Mouse (Mus musculus): ENCODE results near the gene Zfp93. TPM values are rescaled to one million over a fixed set of nuclear protein-coding genes. Genes with fewer than 3 reads are reported as not detected.
A peak's percentile ranks its signal among the peaks of the same experiment; 100 is the strongest.

Zfp93 gene
- total RNA-seq, 4 experiments from 2014 or later = 3.5 to 7.4 (median 4.0) TPM

GRCm38 (mm10) chr7:24291387-24292090 is 21.3 kb downstream of the Zfp93 start:
- DNase-seq (ENCODE audit: low spot score) = no peak

GRCm38 (mm10) chr7:24293061-24293851 is 23.0 kb downstream of the Zfp93 start:
- DNase-seq (ENCODE audit: low spot score) = no peak

- DNase-seq (ENCODE audit: low spot score) = no peak
Observed at GRCm38 (mm10) chr7:24294763-24295162, 24.5 kb downstream of the Zfp93 start.

GRCm38 (mm10) chr7:24295376-24295775 is 25.2 kb downstream of the Zfp93 start:
- no peak for DNase-seq (ENCODE audit: low spot score)

GRCm38 (mm10) chr7:24296386-24296785 is 26.2 kb downstream of the Zfp93 start:
- no peak for DNase-seq (ENCODE audit: low spot score)

GRCm38 (mm10) chr7:24297361-24298095 is 27.3 kb downstream of the Zfp93 start:
- DNase-seq (ENCODE audit: low spot score) = no peak

- DNase-seq (ENCODE audit: low spot score) = no peak
Observed at GRCm38 (mm10) chr7:24298635-24298972, 28.4 kb downstream of the Zfp93 start.

- peak; percentile 66 for DNase-seq (ENCODE audit: low spot score)
Observed at GRCm38 (mm10) chr7:24298973-24299708, 28.9 kb downstream of the Zfp93 start.

- DNase-seq (ENCODE audit: low spot score) = no peak
Observed at GRCm38 (mm10) chr7:24299823-24300481, 29.7 kb downstream of the Zfp93 start.

GRCm38 (mm10) chr7:24300771-24301282 is 30.6 kb downstream of the Zfp93 start, which contains the start of gene Zfp61:
Gene Zfp61, minus strand, starts transcription at chr7:24301232.
- no peak for DNase-seq (ENCODE audit: low spot score)

GRCm38 (mm10) chr7:24315726-24316566 is 45.7 kb downstream of the Zfp93 start:
- no peak for DNase-seq (ENCODE audit: low spot score)

GRCm38 (mm10) chr7:24316567-24317092 is 46.4 kb downstream of the Zfp93 start, which contains the start of gene Zfp94:
Gene Zfp94, minus strand, starts transcription at chr7:24316666.
- DNase-seq (ENCODE audit: low spot score) = peak; percentile 98

- no peak for DNase-seq (ENCODE audit: low spot score)
Observed at GRCm38 (mm10) chr7:24318942-24319341, 48.7 kb downstream of the Zfp93 start.

- no peak for DNase-seq (ENCODE audit: low spot score)
Observed at GRCm38 (mm10) chr7:24322593-24322992, 52.4 kb downstream of the Zfp93 start.

- no peak for DNase-seq (ENCODE audit: low spot score)
Observed at GRCm38 (mm10) chr7:24325197-24325596, 55.0 kb downstream of the Zfp93 start.

- DNase-seq (ENCODE audit: low spot score) = no peak
Observed at GRCm38 (mm10) chr7:24325675-24326128, 55.5 kb downstream of the Zfp93 start.

- DNase-seq (ENCODE audit: low spot score) = no peak
Observed at GRCm38 (mm10) chr7:24326273-24327135, 56.3 kb downstream of the Zfp93 start.
